Mouse (Mus musculus) stomach, embryonic 15.5 days (tissue): Measurements from ENCODE around the gene Npnt. TPM values are rescaled to one million over a fixed set of nuclear protein-coding genes. Genes with fewer than 3 reads are reported as not detected.

Source experiments
- ATAC-seq: fragments of 200-750 bp; cut with Nextera tagmentation; 2 replicates; pipeline ENCODE4 v1.8.0; 2017; ENCODE audit warnings: low read depth, moderate number of reproducible peaks, moderate TSS enrichment; ENCODE audit not compliant: insufficient read depth, low FRiP score
- H3K27ac ChIP-seq: fragments of 300-500 bp; sonication (generic); 2 replicates; pipeline ENCODE4 v1.5.1; 2015; ENCODE audit warnings: mild to moderate bottlenecking, inconsistent platforms
- H3K27me3 ChIP-seq: fragments of 300-500 bp; sonication (generic); replicated peaks from 2 replicates; pipeline ENCODE4 v1.6.1; 2015; ENCODE audit warnings: inconsistent platforms
- H3K36me3 ChIP-seq: fragments of 300-500 bp; sonication (generic); 2 replicates; pipeline ENCODE4 v1.6.1; 2015; ENCODE audit warnings: inconsistent platforms
- H3K4me1 ChIP-seq: fragments of 300-500 bp; sonication (generic); 2 replicates; pipeline ENCODE4 v1.6.1; 2015; ENCODE audit warnings: inconsistent platforms
- H3K4me2 ChIP-seq: fragments of 300-500 bp; sonication (generic); 2 replicates; pipeline ENCODE4 v1.6.1; 2015; ENCODE audit warnings: mild to moderate bottlenecking, inconsistent platforms
- H3K4me3 ChIP-seq: fragments of 300-500 bp; sonication (generic); replicated peaks from 2 replicates; pipeline ENCODE4 v1.5.1; 2015; ENCODE audit warnings: inconsistent platforms
- H3K9ac ChIP-seq: fragments of 300-500 bp; sonication (generic); 2 replicates; pipeline ENCODE4 v1.6.1; 2015; ENCODE audit warnings: inconsistent platforms
- H3K9me3 ChIP-seq: fragments of 300-500 bp; sonication (generic); 2 replicates; pipeline ENCODE4 v1.6.1; 2016; ENCODE audit warnings: inconsistent platforms
- WGBS: fragments of 180-500 bp; shearing (Covaris S2); methylation state at CpG from one replicate; pipeline ENCODE4 v1.1.7; 2015; 5-methylcytosine and 5-hydroxymethylcytosine counted together
- polyA plus RNA-seq: library from polyadenylated mRNA; unstranded; fragments of >200 nt; fragmentation: Nextera tagmentation; extraction: Ambion mirVana; gene quantifications from 2 replicates; pipeline ENCODE4 v1.2.1, GENCODE M21; 2015

Gene Npnt
- polyA plus RNA-seq, 1 experiment from 2014 or later: 51.4 TPM

GRCm38 (mm10) chr3:132884459-132884858 lies 65.6 kb downstream of the Npnt start:
- Histone ChIP-seq H3K27me3 (no peaks in the 10 kb centered on the region), H3K9ac (no peak overlapping the region), H3K27ac (no peak overlapping the region), H3K4me2 (no peak overlapping the region), H3K9me3 (no peaks in the 10 kb centered on the region), H3K4me1 (no peaks in the 10 kb centered on the region), H3K4me3 (no peak overlapping the region), H3K36me3 (no peaks in the 10 kb centered on the region)
- ATAC-seq: no peak
- 76% methylated on average over 10 of the region's 10 CpGs for WGBS

GRCm38 (mm10) chr3:132883256-132883655 lies 66.8 kb downstream of the Npnt start:
- H3K4me2 ChIP-seq: no peak overlapping the region
- 75% methylated on average over 9 of the region's 9 CpGs for WGBS
- no peaks in the 10 kb centered on the region for H3K36me3 ChIP-seq
- ATAC-seq: no peak
- H3K4me3 ChIP-seq: no peak overlapping the region
- no peaks in the 10 kb centered on the region for H3K4me1 ChIP-seq
- H3K9me3 ChIP-seq: no peaks in the 10 kb centered on the region
- H3K27ac ChIP-seq: no peak overlapping the region
- H3K9ac ChIP-seq: no peak overlapping the region
- no peaks in the 10 kb centered on the region for H3K27me3 ChIP-seq

- H3K4me3 ChIP-seq: no peak overlapping the region
- H3K27me3 ChIP-seq: no peaks in the 10 kb centered on the region
- no peak for ATAC-seq
- H3K4me2 ChIP-seq: no peak overlapping the region
- H3K9ac ChIP-seq: no peak overlapping the region
- H3K27ac ChIP-seq: no peak overlapping the region
- H3K4me1 ChIP-seq: no peaks in the 10 kb centered on the region
- no peaks in the 10 kb centered on the region for H3K36me3 ChIP-seq
- WGBS: 72% methylated on average over 9 of the region's 9 CpGs
- H3K9me3 ChIP-seq: no peaks in the 10 kb centered on the region
Measured at GRCm38 (mm10) chr3:132880826-132881225, 69.3 kb downstream of the Npnt start.

GRCm38 (mm10) chr3:132880361-132880760 lies 69.7 kb downstream of the Npnt start:
- no peaks in the 10 kb centered on the region for H3K27me3 ChIP-seq
- WGBS: 86% methylated on average over 3 of the region's 3 CpGs
- no peaks in the 10 kb centered on the region for H3K36me3 ChIP-seq
- H3K4me2 ChIP-seq: no peak overlapping the region
- no peak for ATAC-seq
- no peaks in the 10 kb centered on the region for H3K9me3 ChIP-seq
- H3K9ac ChIP-seq: no peak overlapping the region
- no peak overlapping the region for H3K4me3 ChIP-seq
- H3K4me1 ChIP-seq: no peaks in the 10 kb centered on the region
- no peak overlapping the region for H3K27ac ChIP-seq

- 61% methylated on average over 10 of the region's 10 CpGs for WGBS
- H3K4me3 ChIP-seq: no peak overlapping the region
- ATAC-seq: no peak
- no peak overlapping the region for H3K27ac ChIP-seq
- no peaks in the 10 kb centered on the region for H3K27me3 ChIP-seq
- no peaks in the 10 kb centered on the region for H3K4me1 ChIP-seq
- no peak overlapping the region for H3K9ac ChIP-seq
- no peaks in the 10 kb centered on the region for H3K9me3 ChIP-seq
- no peaks in the 10 kb centered on the region for H3K36me3 ChIP-seq
- H3K4me2 ChIP-seq: no peak overlapping the region
Measured at GRCm38 (mm10) chr3:132876933-132877676, 73.0 kb downstream of the Npnt start.

- Histone ChIP-seq H3K27me3 (no peaks in the 10 kb centered on the region), H3K4me3 (no peak overlapping the region), H3K4me1 (no peaks in the 10 kb centered on the region), H3K27ac (no peak overlapping the region), H3K36me3 (no peaks in the 10 kb centered on the region), H3K9ac (no peak overlapping the region), H3K9me3 (no peaks in the 10 kb centered on the region), H3K4me2 (no peak overlapping the region)
- 69% methylated on average over 14 of the region's 14 CpGs for WGBS
- ATAC-seq: no peak
Measured at GRCm38 (mm10) chr3:132876011-132876708, 73.9 kb downstream of the Npnt start.

- H3K9me3 ChIP-seq: no peaks in the 10 kb centered on the region
- no peak overlapping the region for H3K9ac ChIP-seq
- WGBS: 38% methylated on average over 6 of the region's 6 CpGs
Measured at GRCm38 (mm10) chr3:132873251-132873650, 76.8 kb downstream of the Npnt start.

GRCm38 (mm10) chr3:132871318-132871904 lies 78.7 kb downstream of the Npnt start:
- no peak for ATAC-seq
- H3K27ac ChIP-seq: no peak overlapping the region
- 76% methylated on average over 9 of the region's 9 CpGs for WGBS

More at GRCm38 (mm10) chr3:132873251-132873650, 76.8 kb downstream of the Npnt start:
- Histone ChIP-seq H3K27me3 (no peaks in the 10 kb centered on the region), H3K4me3 (no peak overlapping the region), H3K27ac (no peak overlapping the region), H3K36me3 (no peaks in the 10 kb centered on the region), H3K4me2 (no peak overlapping the region), H3K4me1 (no peaks in the 10 kb centered on the region)
- 0 out of 2 replicates have a peak, but pooled peaks have one; percentile 13 for ATAC-seq

GRCm38 (mm10) chr3:132870079-132870478 lies 80.0 kb downstream of the Npnt start:
- Histone ChIP-seq H3K27me3 (no peaks in the 10 kb centered on the region), H3K27ac (no peak overlapping the region), H3K4me1 (no peaks in the 10 kb centered on the region), H3K9me3 (no peaks in the 10 kb centered on the region), H3K4me3 (no peak overlapping the region), H3K4me2 (no peak overlapping the region), H3K9ac (no peak overlapping the region), H3K36me3 (no peaks in the 10 kb centered on the region)
- ATAC-seq: no peak
- 81% methylated on average over 6 of the region's 6 CpGs for WGBS

More at GRCm38 (mm10) chr3:132871318-132871904, 78.7 kb downstream of the Npnt start:
- no peak overlapping the region for H3K4me3 ChIP-seq
- H3K36me3 ChIP-seq: no peaks in the 10 kb centered on the region
- H3K9ac ChIP-seq: no peak overlapping the region
- no peaks in the 10 kb centered on the region for H3K9me3 ChIP-seq
- H3K4me2 ChIP-seq: no peak overlapping the region
- H3K27me3 ChIP-seq: no peaks in the 10 kb centered on the region
- no peaks in the 10 kb centered on the region for H3K4me1 ChIP-seq

GRCm38 (mm10) chr3:132868838-132869237 lies 81.3 kb downstream of the Npnt start:
- Histone ChIP-seq H3K36me3 (no peaks in the 10 kb centered on the region), H3K9ac (no peak overlapping the region), H3K9me3 (no peaks in the 10 kb centered on the region), H3K4me1 (no peaks in the 10 kb centered on the region), H3K4me3 (no peak overlapping the region), H3K27me3 (no peaks in the 10 kb centered on the region), H3K4me2 (no peak overlapping the region), H3K27ac (no peak overlapping the region)
- no peak for ATAC-seq
- WGBS: 77% methylated on average over 2 of the region's 2 CpGs

- no peak for ATAC-seq
- H3K36me3 ChIP-seq: no peaks in the 10 kb centered on the region
- no peaks in the 10 kb centered on the region for H3K4me1 ChIP-seq
- no peak overlapping the region for H3K9ac ChIP-seq
- H3K27me3 ChIP-seq: no peaks in the 10 kb centered on the region
- no peak overlapping the region for H3K4me3 ChIP-seq
- 82% methylated on average over 3 of the region's 3 CpGs for WGBS
- no peak overlapping the region for H3K4me2 ChIP-seq
- no peaks in the 10 kb centered on the region for H3K9me3 ChIP-seq
- H3K27ac ChIP-seq: no peak overlapping the region
Measured at GRCm38 (mm10) chr3:132866984-132867383, 83.1 kb downstream of the Npnt start.

GRCm38 (mm10) chr3:132865596-132865995 lies 84.5 kb downstream of the Npnt start:
- Histone ChIP-seq H3K4me3 (no peak overlapping the region), H3K9ac (no peak overlapping the region), H3K27me3 (no peaks in the 10 kb centered on the region), H3K4me2 (no peak overlapping the region), H3K9me3 (no peaks in the 10 kb centered on the region), H3K36me3 (no peaks in the 10 kb centered on the region), H3K4me1 (no peaks in the 10 kb centered on the region), H3K27ac (no peak overlapping the region)
- no peak for ATAC-seq
- 79% methylated on average over 4 of the region's 4 CpGs for WGBS
